ENCODE assay signal across 17 mouse cellular contexts in the genomic region with DNA sequence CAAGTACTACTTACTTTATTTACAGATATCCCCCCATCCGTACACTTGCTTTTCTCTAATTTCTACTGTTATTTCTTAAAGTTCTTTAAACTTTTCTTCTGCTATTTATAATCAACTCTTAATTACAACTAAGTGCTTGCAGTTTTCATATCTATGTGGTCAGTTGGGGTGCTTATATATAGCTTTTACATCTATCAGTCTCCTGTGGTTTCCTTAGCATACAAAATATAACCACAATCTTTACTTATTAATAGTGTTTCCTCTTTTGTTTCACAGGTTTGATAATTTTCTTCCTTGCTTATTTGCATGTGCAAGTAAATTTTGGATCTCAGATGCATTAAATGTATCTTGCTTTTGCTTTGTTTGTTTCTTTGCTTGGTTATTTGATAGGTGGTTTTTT.
"Had no signal": no experiment of that assay in that cellular context is flagged by ENCODE, and none has a peak within 500 bp of the region (broad histone marks: within the 10 kb centered on the region; RNA-seq: fewer than 3 reads in every experiment).

No protein-coding gene starts in this region.

- H3K9me3 ChIP-seq: neural tube, embryonic 12.5 days; neural tube, embryonic 13.5 days; neural tube, embryonic 15.5 days; stomach, embryonic 15.5 days had no signal

- H3K36me3 ChIP-seq: neural tube, embryonic 12.5 days; neural tube, embryonic 13.5 days; neural tube, embryonic 15.5 days; stomach, embryonic 15.5 days had no signal

- H3K27me3 ChIP-seq: neural tube, embryonic 12.5 days; neural tube, embryonic 13.5 days; neural tube, embryonic 15.5 days; stomach, embryonic 15.5 days had no signal

- H3K27ac ChIP-seq: neural tube, embryonic 12.5 days; neural tube, embryonic 13.5 days; neural tube, embryonic 15.5 days; stomach, embryonic 15.5 days; stomach, postnatal 0 days had no signal

- DNase-seq: retina, postnatal 1 day; right cerebral cortex, adult 18-20 months; right cerebral cortex, postnatal 14 days; right cerebral cortex, postnatal 25 days; right cerebral cortex, postnatal 4 days; spleen, adult 18-20 months; thymus, adult 18-20 months; thymus, adult 2 months; thymus, postnatal 14 days; thymus, postnatal 25 days; thymus, postnatal 36 days; thymus, postnatal 4 days had no signal

- H3K4me1 ChIP-seq: neural tube, embryonic 12.5 days; neural tube, embryonic 13.5 days; neural tube, embryonic 15.5 days; stomach, embryonic 15.5 days had no signal

- H3K9ac ChIP-seq: neural tube, embryonic 12.5 days; neural tube, embryonic 13.5 days; neural tube, embryonic 15.5 days; stomach, embryonic 15.5 days had no signal

- H3K4me3 ChIP-seq: neural tube, embryonic 12.5 days; neural tube, embryonic 13.5 days; neural tube, embryonic 15.5 days; stomach, embryonic 15.5 days had no signal
